Mouse (Mus musculus): ENCODE results near the gene Pou2f2. TPM values are rescaled to one million over a fixed set of nuclear protein-coding genes. Genes with fewer than 3 reads are reported as not detected.

Pou2f2 gene
- total and polyA plus RNA-seq, 2 experiments from 2014 or later = 3.9 to 20.2 TPM

GRCm38 (mm10) chr7:25196107-25196506 is 16.6 kb upstream of the Pou2f2 start:
- no peak overlapping the region for H3K27ac ChIP-seq
- DNase-seq (ENCODE audit: low spot score) (no peak), ATAC-seq (no peak)
- no peak overlapping the region for H3K9ac ChIP-seq (replicated peaks; ENCODE audit: low read length)
- no peak overlapping the region for H3K4me2 ChIP-seq (ENCODE audit: low read depth, low read length)
- no peaks in the 10 kb centered on the region for H3K9me3 ChIP-seq (ENCODE audit: low read length)
- TF ChIP-seq CTCF (IDR thresholded peaks at IDR 0.05; ENCODE audit: low read depth) = no peak
- no peaks in the 10 kb centered on the region for H3K36me3 ChIP-seq (ENCODE audit: insufficient read depth, low read length)
- no peaks in the 10 kb centered on the region for H3K4me1 ChIP-seq (ENCODE audit: insufficient read depth, low read length)
- WGBS = 84% methylated on average over 9 of the region's 9 CpGs
- no peaks in the 10 kb centered on the region for H3K27me3 ChIP-seq (ENCODE audit: insufficient read depth, low read length)
- H3K4me3 ChIP-seq (ENCODE audit: low read length) = no peak overlapping the region

GRCm38 (mm10) chr7:25195148-25195547 is 15.6 kb upstream of the Pou2f2 start:
- Histone ChIP-seq H3K36me3 (ENCODE audit: insufficient read depth, low read length) (no peaks in the 10 kb centered on the region), H3K27ac (no peak overlapping the region), H3K4me2 (ENCODE audit: low read depth, low read length) (no peak overlapping the region), H3K9ac (replicated peaks; ENCODE audit: low read length) (no peak overlapping the region), H3K4me1 (ENCODE audit: insufficient read depth, low read length) (no peaks in the 10 kb centered on the region), H3K27me3 (ENCODE audit: insufficient read depth, low read length) (no peaks in the 10 kb centered on the region), H3K9me3 (ENCODE audit: low read length) (no peaks in the 10 kb centered on the region), H3K4me3 (ENCODE audit: low read length) (no peak overlapping the region)
- TF ChIP-seq CTCF (IDR thresholded peaks at IDR 0.05; ENCODE audit: low read depth) = no peak
- 71% methylated on average over 3 of the region's 3 CpGs for WGBS
- ATAC-seq = no peak
- DNase-seq (ENCODE audit: low spot score) = no peak

- TF ChIP-seq CTCF (IDR thresholded peaks at IDR 0.05; ENCODE audit: low read depth) = no peak
- no peak overlapping the region for H3K27ac ChIP-seq
- no peak overlapping the region for H3K9ac ChIP-seq (replicated peaks; ENCODE audit: low read length)
- H3K27me3 ChIP-seq (ENCODE audit: insufficient read depth, low read length) = no peaks in the 10 kb centered on the region
- H3K4me3 ChIP-seq (ENCODE audit: low read length) = no peak overlapping the region
- DNase-seq (ENCODE audit: low spot score) = peak; percentile 54
- H3K9me3 ChIP-seq (ENCODE audit: low read length) = no peaks in the 10 kb centered on the region
- 71% methylated on average over 8 of the region's 8 CpGs for WGBS
- H3K36me3 ChIP-seq (ENCODE audit: insufficient read depth, low read length) = no peaks in the 10 kb centered on the region
- H3K4me2 ChIP-seq (ENCODE audit: low read depth, low read length) = no peak overlapping the region
- peak; percentile 70 for ATAC-seq
- H3K4me1 ChIP-seq (ENCODE audit: insufficient read depth, low read length) = no peaks in the 10 kb centered on the region
These were observed 12.6 kb upstream of the Pou2f2 start for GRCm38 (mm10) chr7:25192110-25192509.

DNA sequence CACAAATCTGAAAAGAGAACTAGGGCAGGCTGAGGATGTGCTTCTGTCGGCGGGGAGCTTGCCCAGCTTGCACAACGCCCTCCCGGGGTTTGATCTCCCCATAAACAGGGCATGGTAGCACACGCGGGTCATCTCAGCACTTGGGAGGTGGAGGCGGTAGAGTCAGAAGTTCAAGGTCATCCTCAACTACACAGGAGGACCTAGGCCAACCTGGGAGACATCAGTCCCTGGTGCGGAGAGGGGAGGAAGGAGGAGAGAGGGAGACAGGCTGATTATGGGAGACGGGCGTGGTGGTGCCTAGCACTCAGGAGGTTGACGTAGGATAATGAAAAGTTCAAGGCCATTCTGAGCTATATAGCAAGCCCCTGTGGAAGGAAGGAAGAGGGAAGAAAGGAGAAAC is 11.3 kb upstream of the Pou2f2 start:
- H3K9ac ChIP-seq (replicated peaks; ENCODE audit: low read length) = no peak overlapping the region
- DNase-seq (ENCODE audit: low spot score) = no peak
- no peaks in the 10 kb centered on the region for H3K9me3 ChIP-seq (ENCODE audit: low read length)
- no peaks in the 10 kb centered on the region for H3K27me3 ChIP-seq (ENCODE audit: insufficient read depth, low read length)
- ATAC-seq = no peak
- no peaks in the 10 kb centered on the region for H3K36me3 ChIP-seq (ENCODE audit: insufficient read depth, low read length)
- H3K4me3 ChIP-seq (ENCODE audit: low read length) = no peak overlapping the region
- no peak overlapping the region for H3K4me2 ChIP-seq (ENCODE audit: low read depth, low read length)
- TF ChIP-seq CTCF (IDR thresholded peaks at IDR 0.05; ENCODE audit: low read depth) = no peak
- 89% methylated on average over 11 of the region's 11 CpGs for WGBS
- no peaks in the 10 kb centered on the region for H3K4me1 ChIP-seq (ENCODE audit: insufficient read depth, low read length)
- H3K27ac ChIP-seq = no peak overlapping the region

DNA sequence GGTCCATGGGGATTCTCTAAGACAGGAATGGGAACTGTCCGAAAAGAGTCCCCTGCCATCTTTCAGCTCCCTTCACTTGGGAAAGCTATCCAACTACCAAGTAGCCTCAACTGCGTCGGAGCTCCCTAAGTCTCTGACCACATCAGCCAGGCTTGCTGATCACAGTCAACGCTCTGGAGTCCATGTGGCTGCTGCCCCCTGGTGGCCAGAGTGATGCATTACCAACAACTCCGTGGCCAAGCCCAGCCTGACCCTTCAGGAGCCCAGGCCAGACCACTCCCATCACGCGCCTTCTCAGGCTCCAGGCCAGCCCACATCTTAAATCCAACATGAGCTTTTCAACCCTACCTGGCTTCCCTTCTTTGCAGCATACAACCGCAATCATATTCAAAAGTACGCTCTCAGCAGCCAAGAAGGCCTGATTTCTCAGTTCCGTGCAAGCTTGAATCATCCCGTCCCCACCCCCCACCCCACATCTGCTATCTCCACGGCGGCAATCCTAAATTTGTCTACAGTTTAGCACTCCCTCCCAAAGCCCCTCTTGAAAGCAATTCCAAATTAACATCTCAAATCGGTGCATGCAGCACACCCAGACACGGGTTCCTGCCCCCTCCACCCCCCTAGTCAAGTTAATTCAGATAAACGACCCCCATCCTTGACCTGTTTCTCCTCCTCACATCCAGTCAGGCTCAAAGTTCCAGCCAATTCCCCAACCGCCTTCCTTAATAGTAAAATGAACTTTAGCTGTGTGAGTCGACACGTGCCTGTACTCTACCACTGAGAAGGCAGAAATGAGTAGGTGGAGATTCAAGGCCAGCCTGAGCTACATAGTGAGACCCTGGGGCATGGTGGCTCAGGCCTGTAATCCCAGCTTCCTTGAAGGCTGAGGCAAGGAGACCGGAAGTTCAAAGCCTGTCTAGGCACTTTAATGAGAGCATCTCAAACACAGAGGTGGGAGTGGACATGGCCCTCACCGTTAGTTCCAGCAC is 8.4 kb upstream of the Pou2f2 start:
- no peaks in the 10 kb centered on the region for H3K27me3 ChIP-seq (ENCODE audit: insufficient read depth, low read length)
- DNase-seq (ENCODE audit: low spot score) (peak; percentile 93), ATAC-seq (peak; percentile 89)
- no peaks in the 10 kb centered on the region for H3K9me3 ChIP-seq (ENCODE audit: low read length)
- WGBS = 32% methylated on average over 21 of the region's 21 CpGs
- H3K4me1 ChIP-seq (ENCODE audit: insufficient read depth, low read length) = no peaks in the 10 kb centered on the region
- no peak overlapping the region for H3K9ac ChIP-seq (replicated peaks; ENCODE audit: low read length)
- peak overlapping the region; percentile 23 for H3K4me2 ChIP-seq (ENCODE audit: low read depth, low read length)
- no peaks in the 10 kb centered on the region for H3K36me3 ChIP-seq (ENCODE audit: insufficient read depth, low read length)
- no peak overlapping the region for H3K4me3 ChIP-seq (ENCODE audit: low read length)
- no peak overlapping the region for H3K27ac ChIP-seq
- peak; percentile 100 for TF ChIP-seq CTCF (IDR thresholded peaks at IDR 0.05; ENCODE audit: low read depth)

- DNase-seq (ENCODE audit: low spot score) (no peak), ATAC-seq (no peak)
- Histone ChIP-seq H3K27me3 (ENCODE audit: insufficient read depth, low read length) (no peaks in the 10 kb centered on the region), H3K27ac (no peak overlapping the region), H3K4me2 (ENCODE audit: low read depth, low read length) (no peak overlapping the region), H3K9me3 (ENCODE audit: low read length) (no peaks in the 10 kb centered on the region), H3K4me1 (ENCODE audit: insufficient read depth, low read length) (no peaks in the 10 kb centered on the region), H3K36me3 (ENCODE audit: insufficient read depth, low read length) (no peaks in the 10 kb centered on the region), H3K9ac (replicated peaks; ENCODE audit: low read length) (no peak overlapping the region), H3K4me3 (ENCODE audit: low read length) (no peak overlapping the region)
- 80% methylated on average over 6 of the region's 6 CpGs for WGBS
- TF ChIP-seq CTCF (IDR thresholded peaks at IDR 0.05; ENCODE audit: low read depth) = no peak
These were observed 4.6 kb upstream of the Pou2f2 start for GRCm38 (mm10) chr7:25184091-25184490.

- no peak for TF ChIP-seq CTCF (IDR thresholded peaks at IDR 0.05; ENCODE audit: low read depth)
- Histone ChIP-seq H3K4me1 (ENCODE audit: insufficient read depth, low read length) (peaks cover 11% of the 10 kb centered on the region; the same call in 1 of the 2 replicates), H3K9ac (replicated peaks; ENCODE audit: low read length) (no peak overlapping the region), H3K4me2 (ENCODE audit: low read depth, low read length) (peak overlapping the region; percentile 76), H3K27me3 (ENCODE audit: insufficient read depth, low read length) (no peaks in the 10 kb centered on the region), H3K27ac (no peak overlapping the region), H3K4me3 (ENCODE audit: low read length) (peak overlapping the region; percentile 24), H3K36me3 (ENCODE audit: insufficient read depth, low read length) (no peaks in the 10 kb centered on the region), H3K9me3 (ENCODE audit: low read length) (no peaks in the 10 kb centered on the region)
- 3% methylated on average over 21 of the region's 21 CpGs for WGBS
- DNase-seq (ENCODE audit: low spot score) (peak; percentile 59), ATAC-seq (no peak)
These were observed 2.3 kb upstream of the Pou2f2 start for GRCm38 (mm10) chr7:25181814-25182213.
